Mouse (Mus musculus) kidney, postnatal 14 days (tissue): ENCODE results near the gene Pon3.
"Not testable (repeated sequence)": the region's sequence is repeated elsewhere in the genome, so short reads cannot be mapped to it uniquely, and the experiment has no call there.

Experiments used
- DNase-seq: peaks from one replicate; pipeline ENCODE4 v3.0.0; 2022; ENCODE audit warnings: mixed read lengths

Gene Pon3

DNA sequence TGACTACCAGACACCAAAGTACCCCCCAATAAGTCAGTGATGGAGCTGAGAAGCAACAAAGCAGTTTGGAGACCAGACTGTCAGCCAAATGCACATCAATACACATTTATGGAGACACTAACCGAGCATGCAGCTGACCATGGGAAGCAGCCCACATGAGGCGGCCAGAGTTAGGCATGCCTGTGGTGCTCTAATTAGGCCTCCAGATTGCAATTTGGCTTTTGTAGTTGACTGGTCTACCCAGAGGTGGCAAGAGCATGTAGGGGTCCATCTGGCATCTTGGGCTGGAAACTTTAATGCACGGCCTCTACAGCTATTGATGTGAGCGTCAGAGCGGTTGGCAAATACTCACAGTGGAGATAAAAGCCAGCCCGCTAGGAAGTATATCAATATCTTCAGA is 10.2 kb downstream of the Pon3 start:
- DNase-seq: no peak

DNA sequence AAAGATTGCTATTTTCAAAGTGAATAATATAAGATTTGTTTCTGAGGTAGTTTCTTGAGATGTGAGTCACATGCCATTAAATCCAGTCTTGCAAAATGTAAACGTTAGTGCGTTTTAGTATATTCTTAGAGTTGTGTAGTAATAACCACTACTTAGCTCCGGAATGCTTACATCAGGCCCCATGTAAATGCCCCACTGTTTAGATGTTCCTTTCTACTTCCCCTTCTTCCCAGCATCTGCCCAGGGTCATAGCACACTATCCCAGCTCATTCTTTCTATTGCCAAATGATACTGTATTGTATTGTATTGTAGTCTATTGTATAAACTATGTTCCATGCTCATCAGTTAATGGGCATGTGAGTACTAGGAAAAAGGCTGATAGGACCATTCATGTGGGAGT is 17.3 kb downstream of the Pon3 start:
- DNase-seq: no peak

DNA sequence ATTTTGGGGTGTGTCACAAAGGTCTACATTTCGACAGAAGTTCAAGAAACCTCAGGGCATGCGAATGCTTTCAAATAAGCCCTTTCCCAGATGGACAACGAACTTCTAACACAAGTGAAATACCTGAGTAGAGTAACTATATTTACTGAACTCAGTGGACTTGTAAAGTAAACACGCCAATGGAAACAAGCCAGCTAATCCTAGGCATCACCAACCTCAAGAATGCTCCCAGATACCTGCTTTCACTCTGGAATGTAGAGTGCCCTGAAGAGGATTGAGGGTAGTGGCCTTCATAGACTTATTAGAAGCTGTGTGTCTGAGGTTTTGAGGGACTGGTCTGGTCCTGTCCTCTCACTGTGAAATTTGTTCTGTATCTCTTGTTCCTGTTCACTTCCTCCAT is 18.6 kb downstream of the Pon3 start:
- DNase-seq: no peak

DNA sequence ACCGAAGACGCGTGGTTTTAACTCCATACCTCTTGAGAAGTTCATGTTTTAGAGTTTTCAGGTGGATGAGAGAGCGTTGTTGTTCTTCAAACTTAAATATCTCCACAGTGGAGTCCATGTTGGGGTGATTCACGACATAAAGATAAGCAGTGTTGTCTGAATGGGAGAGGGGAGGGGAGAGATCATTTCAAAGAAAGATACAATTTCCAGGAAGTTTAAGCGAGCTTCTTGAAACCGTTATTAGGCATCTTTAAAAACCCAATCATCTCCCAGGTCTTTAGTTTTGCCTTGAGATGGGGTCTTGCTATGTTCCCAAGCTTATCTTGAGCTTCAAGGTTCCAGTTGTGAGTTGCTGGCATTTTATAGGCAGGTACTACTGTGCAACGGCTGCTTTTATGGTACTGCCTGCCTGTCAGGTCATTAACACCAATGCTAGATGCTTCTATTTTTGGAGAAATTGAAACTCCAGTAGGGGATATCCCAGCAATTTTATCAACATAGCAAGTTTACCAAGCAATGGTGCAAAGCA is 19.2 kb downstream of the Pon3 start:
- DNase-seq: no peak

DNA sequence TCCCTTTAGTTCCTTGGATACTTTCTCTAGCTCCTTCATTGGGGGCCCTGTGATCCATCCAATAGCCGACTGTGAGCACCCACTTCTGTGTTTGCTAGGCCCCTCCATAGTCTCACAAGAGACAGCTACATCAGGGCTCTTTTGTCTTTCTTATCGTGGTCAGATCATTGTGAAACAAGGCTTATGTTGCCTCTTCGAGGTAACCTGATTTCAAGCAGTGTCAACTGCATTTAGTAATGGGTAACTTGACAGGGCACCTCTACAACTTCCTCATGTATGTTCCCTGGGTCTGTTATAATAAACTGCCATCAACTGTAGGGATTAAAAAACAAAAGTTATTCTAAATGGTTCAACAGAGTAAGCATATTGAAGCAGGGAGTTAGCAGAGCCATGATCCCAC is 21.5 kb downstream of the Pon3 start:
- DNase-seq: no peak

DNA sequence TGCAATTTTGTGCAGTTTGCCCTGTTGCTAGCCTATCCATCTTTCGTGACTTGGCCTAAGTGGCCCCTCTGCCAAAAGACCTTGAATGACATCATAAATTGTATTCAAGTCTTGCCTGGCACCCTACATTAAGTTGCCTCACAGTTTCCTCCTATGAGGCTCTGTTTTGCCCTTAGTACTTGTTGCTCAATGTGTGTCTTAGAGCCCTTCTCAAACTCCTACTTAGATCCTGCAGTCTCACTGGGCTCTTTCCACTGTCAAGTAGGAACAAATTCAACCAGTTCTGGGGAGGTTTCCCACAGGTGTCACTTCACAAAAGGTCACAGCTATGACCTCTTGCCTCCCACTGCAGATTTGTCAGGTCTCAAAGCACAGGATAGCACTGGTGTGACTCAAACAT is 22.3 kb downstream of the Pon3 start:
- no peak for DNase-seq

DNA sequence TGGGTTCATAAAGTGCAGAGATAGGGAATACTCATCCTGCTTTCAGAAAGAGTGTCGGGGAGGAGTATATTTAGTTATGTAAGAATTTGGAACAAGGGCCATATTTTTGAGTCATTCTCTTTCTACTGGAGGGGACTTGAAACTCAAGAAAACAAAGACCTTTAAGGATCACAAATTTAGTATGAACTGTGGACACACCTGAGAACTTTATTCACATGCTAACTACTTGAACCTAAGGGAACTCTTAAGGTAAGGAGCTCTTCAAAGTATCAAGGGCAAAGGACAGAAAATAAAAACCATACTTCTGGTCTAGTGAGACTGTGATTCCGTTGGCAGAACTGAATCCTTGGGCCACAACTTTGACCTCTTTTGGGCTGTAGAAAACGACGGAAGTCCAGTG is 24.1 kb downstream of the Pon3 start:
- DNase-seq: no peak

DNA sequence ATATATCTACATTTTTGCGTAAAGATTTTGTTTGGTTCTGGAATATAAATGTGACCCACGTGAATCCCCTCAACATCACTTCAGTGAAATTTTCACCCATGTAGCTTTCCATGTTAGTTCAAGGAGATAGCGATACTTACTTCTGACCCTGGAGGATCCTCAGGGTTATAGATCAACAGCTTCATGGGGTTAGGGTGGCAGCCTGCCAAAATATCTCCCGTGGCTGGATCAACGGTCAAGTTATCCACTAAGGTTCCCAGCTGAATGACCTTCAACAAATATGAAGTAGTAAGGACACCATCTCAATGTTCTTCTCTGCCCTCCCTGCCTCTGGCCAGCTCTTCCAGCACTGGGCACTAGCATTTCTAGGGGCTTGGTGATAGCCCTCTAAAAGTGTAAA is 25.8 kb downstream of the Pon3 start:
- DNase-seq: peak; percentile 6

DNA sequence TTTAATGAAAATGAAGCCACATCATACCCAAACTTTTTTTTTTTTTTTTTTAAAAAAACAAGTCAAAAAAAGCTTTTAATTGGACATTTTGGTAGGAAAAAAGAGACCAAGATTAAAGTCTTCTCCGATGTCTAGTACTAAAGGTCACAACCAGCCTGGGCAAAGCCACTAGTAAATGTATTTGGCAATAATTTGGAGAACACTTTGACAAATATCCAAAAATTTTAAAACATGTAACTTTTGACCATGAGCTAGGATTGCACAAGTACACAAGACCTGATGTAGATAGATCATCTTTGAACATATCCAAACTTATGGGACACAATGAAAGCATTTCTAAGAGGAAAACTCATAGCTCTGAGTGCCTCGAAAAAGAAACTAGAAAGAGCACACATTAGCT is 32.5 kb downstream of the Pon3 start:
- DNase-seq: not testable (repeated sequence)

DNA sequence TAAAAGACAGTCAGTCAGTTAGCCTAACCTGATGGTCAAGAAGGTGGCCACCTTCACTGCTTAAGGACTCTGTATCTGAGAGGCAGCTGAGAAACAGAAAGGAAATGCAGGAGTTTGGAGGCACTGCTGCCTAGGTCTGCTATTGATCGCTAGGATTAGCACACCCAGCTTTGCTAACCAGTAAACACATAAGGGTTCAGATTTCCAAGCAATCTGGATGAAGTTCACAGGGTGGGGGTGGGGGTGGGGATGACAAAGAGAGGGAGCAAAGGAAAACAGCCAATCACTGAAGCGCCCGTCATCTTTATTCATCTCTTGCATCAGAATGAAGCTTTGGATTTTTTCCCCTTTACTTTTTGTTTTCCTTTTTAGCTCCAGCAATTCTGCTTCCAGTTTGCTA is 34.0 kb downstream of the Pon3 start:
- DNase-seq: no peak

DNA sequence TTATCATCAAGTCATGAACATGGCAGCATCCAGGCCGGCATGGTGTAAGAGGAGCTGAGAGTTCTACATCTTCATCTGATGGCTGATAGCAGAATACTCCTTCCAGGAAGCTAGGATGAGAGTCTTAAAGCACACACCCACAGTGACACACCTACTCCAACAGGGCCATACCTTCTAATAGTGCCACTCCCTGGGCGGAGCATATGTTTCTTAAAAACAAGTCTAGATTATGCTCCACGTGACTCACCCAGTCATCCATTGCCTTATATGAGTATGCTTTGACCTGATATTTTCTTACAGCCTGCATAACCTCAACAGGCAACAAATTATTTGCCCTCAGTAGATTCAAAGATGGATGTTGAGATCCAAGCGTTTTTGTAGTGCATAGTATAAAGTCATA is 37.9 kb downstream of the Pon3 start:
- no peak for DNase-seq

DNA sequence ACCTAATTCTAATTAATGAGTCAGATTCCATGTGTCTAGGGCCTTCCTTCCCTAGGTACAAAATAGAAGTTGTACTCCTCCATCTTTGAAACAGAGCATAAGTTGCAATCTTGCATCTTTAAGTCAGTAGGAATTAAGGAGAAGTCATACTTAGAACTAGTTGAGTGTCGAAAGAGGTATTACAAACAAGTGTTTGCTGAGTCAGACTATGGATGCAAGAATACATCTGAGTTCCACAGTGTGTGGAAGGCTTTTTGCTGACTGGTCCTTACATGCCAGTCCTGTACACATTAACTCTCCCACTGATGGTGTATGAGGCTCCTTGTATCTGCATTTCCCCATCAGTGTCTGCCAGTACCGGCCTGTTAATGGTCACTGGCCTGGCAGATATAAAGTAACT is 48.3 kb downstream of the Pon3 start:
- no peak for DNase-seq

DNA sequence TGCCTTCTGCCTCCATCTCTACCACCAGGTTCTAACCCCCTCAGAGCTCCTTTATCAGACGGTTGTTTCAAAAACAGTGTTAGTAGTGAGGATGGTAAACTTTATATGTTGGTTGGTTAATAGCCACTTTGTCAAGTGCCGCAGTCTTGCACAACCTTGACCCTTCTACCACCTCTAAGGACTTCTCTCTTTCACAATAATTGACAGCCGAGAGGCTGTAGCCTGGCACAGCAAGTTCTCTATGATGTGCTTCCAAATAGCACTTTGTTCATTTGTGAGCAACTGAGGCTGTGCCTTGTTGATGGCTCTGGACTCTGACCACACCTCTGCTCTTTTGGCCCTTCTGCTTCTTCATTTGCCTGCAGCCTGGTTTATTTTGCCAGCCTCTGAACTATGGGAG is 56.2 kb downstream of the Pon3 start:
- DNase-seq: no peak

DNA sequence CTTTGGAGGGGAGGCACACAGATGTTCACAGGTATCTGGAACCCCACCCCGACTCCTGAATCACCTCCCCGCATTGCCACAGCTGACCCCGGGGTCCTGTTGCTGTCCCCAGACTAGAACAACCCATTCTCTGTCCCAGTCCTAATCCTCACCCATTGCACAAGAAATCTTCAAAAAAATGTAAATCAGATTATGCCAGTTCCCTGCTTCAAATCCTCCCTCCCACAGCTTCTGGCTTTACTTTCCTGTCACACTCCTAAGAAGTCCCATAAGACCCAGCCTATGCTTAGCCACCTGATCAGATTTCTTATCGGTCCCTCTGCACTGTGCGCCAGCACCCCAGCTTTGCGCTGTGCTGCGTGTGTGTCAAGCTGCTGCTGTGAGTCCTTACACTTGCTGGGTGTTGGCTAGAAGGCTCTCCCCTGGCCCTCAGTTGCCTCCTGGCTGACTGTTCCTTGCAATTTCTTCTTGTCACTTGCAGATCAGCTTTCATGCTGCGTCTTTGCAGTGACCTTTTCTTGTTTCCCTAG is 56.6 kb downstream of the Pon3 start:
- DNase-seq: no peak

DNA sequence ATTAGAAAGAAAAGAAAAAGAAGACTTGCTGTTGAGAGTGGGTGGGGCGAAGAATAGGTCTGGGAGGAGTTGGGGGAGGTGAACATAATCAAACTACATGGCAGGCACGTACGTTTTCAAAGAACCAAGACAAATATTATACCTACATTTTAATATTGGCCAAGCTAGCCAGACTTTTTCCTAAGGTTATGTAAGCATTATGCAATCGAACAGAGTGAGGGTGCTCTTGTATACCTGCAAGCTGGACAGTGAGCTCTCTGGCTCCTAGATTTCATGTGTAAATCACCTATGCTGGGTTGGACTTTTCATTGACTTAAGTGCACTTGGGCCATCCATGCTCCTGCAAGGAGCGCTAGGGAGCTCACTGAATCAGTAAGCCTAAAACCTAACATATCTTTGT is 57.5 kb downstream of the Pon3 start:
- no peak for DNase-seq

DNA sequence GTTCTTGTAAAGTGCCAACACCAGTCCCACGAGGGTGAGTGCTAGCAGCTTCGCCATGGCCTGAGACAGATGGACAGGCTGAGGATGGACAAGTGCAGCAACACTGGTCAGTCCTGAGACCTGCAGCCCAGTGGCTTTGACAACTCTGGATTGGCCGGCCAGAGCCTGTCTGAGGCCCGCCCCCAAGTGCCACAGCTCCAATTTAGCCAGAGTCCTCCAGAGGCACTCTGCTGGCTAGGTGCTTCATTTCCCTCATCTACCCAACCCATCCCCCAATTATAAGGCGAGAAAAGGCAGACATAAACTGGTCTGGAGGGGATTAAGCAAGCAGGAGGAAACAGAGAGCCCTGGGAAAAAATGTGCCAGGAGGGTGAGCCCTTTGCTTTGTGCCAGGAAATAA is 62.4 kb downstream of the Pon3 start, which contains the start of gene Pon1:
Gene Pon1 (minus strand): TSS at position 254 of the 400 bp plus-strand sequence.
- no peak for DNase-seq

DNA sequence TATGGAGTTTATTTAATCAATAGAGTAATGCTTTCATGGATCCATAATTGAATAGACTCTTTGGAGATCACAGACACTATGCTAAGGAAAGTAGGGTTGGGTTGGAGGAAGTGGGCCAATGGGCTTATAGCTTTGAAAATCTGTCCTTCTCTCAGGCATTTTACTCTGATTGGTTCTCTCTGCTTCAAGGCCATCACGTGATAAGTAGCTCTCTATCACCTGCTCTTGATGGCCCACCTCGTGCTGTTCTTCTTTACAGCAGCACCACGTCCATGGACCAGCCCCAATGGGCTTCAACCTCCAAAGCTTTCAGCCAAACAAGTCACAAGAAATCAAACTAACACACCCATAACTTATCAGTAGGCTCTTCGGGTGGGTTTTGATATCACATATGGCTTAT is 65.3 kb downstream of the Pon3 start:
- DNase-seq: no peak

DNA sequence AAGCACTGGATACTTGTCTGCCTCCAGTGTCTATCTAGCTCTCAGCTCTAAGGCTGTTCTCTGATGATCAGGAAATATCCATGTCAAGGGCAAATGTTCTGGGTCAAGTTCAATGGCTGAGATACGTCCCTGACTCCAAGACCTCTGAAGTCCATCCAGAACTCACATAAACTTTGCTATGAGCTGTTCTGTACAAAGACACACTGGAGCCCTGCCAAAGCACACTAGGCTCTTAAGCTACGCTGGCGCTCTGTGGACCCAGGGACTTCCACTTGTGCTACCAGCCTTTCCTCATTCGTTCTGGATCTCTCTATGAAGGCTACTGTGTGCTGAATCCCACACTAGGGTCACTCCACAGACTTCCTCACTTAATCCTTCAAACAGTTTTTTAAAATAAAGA is 66.6 kb downstream of the Pon3 start:
- DNase-seq: peak; percentile 42

DNA sequence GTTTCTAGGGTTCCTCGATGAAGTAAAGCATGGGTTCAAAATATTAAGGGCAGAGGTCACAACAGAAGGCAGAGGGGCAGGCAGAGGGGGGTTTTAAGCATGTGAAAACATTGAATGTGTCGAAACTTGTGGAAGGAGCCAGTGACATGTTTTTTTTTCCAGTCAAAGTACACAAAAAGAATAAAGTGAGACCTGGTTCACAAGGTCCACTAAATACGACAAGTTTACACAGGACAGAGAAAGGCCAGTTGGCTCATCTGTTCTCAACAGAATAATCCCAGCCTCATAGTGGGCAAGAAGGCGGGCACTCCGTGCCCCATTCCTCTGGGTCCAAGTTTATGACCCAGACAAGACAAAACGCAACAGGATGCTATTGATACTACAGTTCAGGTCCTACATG is 67.1 kb downstream of the Pon3 start:
- no peak for DNase-seq

DNA sequence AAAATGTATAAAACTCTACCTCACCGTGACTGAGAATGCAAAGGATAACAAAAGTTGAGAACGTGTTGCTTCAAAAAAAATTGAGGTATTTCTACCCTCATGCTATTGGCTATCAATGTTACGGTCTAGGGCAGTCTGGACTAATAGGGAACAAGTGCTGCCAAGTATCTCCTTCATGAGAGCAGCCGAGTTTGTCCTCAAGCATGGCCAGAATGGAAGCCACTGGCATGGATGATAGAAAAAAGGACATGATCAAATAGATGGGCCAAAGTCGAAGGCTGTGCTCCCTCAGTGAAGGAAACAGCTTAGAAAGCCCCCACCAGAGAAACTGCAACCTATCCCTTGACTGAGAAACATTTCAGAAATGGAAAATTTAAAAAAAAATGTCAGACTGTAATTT is 68.0 kb downstream of the Pon3 start:
- no peak for DNase-seq

DNA sequence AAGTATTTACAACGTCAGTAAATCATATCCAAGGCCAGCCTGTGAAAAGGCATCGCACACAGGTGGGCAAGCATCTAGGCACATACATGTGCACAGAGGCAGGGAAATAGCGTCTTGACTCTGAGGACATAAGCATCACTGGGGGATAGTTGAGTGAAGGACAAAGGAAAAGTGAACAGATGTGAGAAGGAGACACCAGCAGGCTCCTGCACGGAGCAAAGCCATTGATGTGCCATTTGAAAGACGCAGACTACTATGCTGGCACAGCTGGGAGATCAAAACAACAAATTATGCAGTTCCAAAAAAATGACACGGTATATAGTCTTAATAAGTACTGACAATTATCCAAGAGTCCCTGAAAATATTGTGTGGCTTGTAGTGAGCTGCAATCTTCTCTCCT is 68.5 kb downstream of the Pon3 start:
- DNase-seq: no peak

DNA sequence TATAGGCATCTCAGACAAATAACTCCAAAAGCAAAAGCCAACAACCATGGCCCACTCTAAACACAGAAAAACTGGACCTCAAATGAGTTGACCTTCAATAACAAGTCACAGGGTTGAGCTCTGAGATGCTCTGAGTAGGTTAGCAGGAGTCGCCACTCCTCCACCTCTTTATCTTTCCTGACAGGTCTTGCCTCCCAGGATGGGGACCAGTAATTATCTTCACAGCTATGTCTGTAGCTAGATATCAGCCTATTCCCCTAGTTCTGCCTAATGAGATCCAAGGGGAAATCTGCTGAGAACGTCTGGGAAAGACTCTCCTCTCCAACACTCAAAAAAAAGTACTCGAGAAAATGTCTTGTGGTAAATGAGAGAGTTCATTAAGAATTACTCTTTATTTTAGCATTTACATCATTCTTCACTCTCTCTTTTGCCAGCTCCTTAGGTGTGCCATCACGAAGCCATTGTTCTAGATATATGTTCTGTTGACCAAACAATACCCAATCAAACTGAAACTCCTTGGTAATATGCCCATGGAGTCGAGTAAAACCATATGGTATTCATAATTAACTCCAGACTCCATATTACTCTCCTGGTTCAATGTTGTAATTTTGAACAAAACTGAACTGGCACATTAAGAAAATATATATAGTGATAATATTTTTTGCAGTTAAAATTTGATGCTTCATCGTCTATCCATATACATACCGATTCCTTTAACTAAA is 69.7 kb downstream of the Pon3 start:
- DNase-seq: no peak

DNA sequence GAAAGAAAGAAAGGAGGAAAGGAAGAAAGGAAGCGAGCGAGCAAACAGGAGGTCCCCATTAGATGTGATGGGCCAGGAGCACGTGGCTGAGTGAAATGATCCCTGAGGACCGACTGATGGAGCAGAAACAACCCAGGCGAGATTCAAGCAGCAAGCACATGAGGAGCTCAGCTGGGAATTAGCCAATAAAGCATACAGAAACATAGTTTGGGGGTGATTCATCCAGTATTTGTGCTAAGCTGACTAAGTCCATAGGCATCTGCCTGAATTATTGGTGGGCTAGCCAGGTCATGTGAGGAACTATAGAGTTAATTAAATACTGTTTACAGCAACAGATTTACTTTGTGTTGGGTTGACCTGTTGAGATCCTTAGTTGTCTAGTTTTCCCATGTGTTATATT is 75.4 kb downstream of the Pon3 start:
- no peak for DNase-seq

DNA sequence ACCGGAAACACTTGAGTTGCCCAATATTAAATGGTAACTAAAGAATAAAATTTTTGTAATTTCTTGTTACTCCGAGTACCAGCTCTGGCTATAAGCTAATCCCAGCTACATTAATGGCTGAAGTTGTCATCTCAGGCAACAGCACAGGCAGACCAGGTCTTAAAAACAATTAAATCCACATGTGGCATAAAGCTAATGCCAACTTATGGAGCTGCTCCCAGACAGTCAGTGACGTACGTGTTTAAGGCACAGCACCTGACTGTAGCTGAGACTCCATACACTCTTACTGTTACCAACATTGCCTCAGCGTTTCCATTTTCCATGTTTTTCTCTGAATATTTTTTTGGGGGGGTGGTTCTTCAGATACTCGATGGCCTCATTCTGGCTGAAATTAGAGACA is 76.9 kb downstream of the Pon3 start:
- DNase-seq: no peak
